8 mouse cellular contexts compared by ENCODE assay signal in genomic region chr2:30078349-30078712, GRCm38 (mm10). TPM values are rescaled to one million over a fixed set of nuclear protein-coding genes. Genes with fewer than 3 reads are reported as not detected.
A peak's percentile ranks its signal among the peaks of the same experiment; 100 is the strongest.
DNase-seq lines count a peak whose midpoint lies in the region; ATAC-seq lines count a peak whose summit lies in the region.

No protein-coding gene starts in this region.

- H3K36me3 ChIP-seq in liver, embryonic 11.5 days (ENCODE audit: control insufficient read depth, insufficient read depth, low read length) = no peaks in the 10 kb centered on the region
- peaks cover 26% of the 10 kb centered on the region for H3K36me3 ChIP-seq in heart, embryonic 10.5 days
- H3K36me3 ChIP-seq in megakaryocyte, embryonic 14.5 days (replicated peaks; ENCODE audit: low read length) = peaks cover 52% of the 10 kb centered on the region

- peaks cover 8% of the 10 kb centered on the region; the same call in 1 of the 2 replicates for H3K4me1 ChIP-seq in liver, embryonic 11.5 days (replicated peaks; ENCODE audit: control insufficient read depth, insufficient read depth, low read length)
- peaks cover 31% of the 10 kb centered on the region for H3K4me1 ChIP-seq in heart, embryonic 10.5 days
- H3K4me1 ChIP-seq in megakaryocyte, embryonic 14.5 days = peaks cover 47% of the 10 kb centered on the region

- peak; percentile 24 for ATAC-seq in liver, embryonic 11.5 days (replicated peaks; ENCODE audit: low FRiP score)

- no peaks in the 10 kb centered on the region for H3K27me3 ChIP-seq in liver, embryonic 11.5 days (replicated peaks; ENCODE audit: control insufficient read depth, insufficient read depth, low read length)
- no peaks in the 10 kb centered on the region for H3K27me3 ChIP-seq in heart, embryonic 10.5 days (ENCODE audit: insufficient read depth, poor library complexity, severe bottlenecking)
- no peaks in the 10 kb centered on the region for H3K27me3 ChIP-seq in megakaryocyte, embryonic 14.5 days (replicated peaks)

- 15% methylated on average over 10 of the region's 10 CpGs for WGBS in liver, embryonic 11.5 days
- WGBS in heart, embryonic 10.5 days = 17% methylated on average over 10 of the region's 10 CpGs

- peak overlapping the region; percentile 98 for H3K4me2 ChIP-seq in liver, embryonic 11.5 days

- H3K9me3 ChIP-seq in liver, embryonic 11.5 days (ENCODE audit: control insufficient read depth, low read length) = no peaks in the 10 kb centered on the region
- no peaks in the 10 kb centered on the region for H3K9me3 ChIP-seq in heart, embryonic 10.5 days
- no peaks in the 10 kb centered on the region for H3K9me3 ChIP-seq in megakaryocyte, embryonic 14.5 days

- peak overlapping the region; percentile 88 for H3K27ac ChIP-seq in liver, embryonic 11.5 days (ENCODE audit: low read depth, low read length)
- peak overlapping the region; percentile 90 for H3K27ac ChIP-seq in heart, embryonic 10.5 days

- H3K9ac ChIP-seq in liver, embryonic 11.5 days (ENCODE audit: low read depth, low read length) = peak overlapping the region; percentile 82; the same call in 1 of the 2 replicates

- H3K4me3 ChIP-seq in liver, embryonic 11.5 days (ENCODE audit: low read depth, low read length) = peak overlapping the region; percentile 71
- H3K4me3 ChIP-seq in heart, embryonic 10.5 days = peak overlapping the region; percentile 71
- peak overlapping the region; percentile 97 for H3K4me3 ChIP-seq in megakaryocyte, embryonic 14.5 days (replicated peaks)

- DNase-seq in liver, embryonic 11.5 days (ENCODE audit: low spot score) = no peak
- DNase-seq in liver = no peak
- no peak for DNase-seq in heart, embryonic 10.5 days (ENCODE audit: low spot score)
- peak; percentile 54 for DNase-seq in kidney, postnatal 10 days
- DNase-seq in right cerebral cortex, postnatal 36 days (ENCODE audit: low spot score in 2 of 2) = no peak
- no peak for DNase-seq in thymus, postnatal 10 days (ENCODE audit: low spot score in 2 of 2)
- no peak for DNase-seq in layer of hippocampus, postnatal 36 days

RNA-seq across cellular contexts. Expression of gene Pkn3, which starts 0.8 kb away (rescaled TPM):
- 9.6 and 10.2 TPM in 2 replicates for polyA plus RNA-seq in liver, embryonic 11.5 days (2014; fragmentation: Nextera tagmentation; extraction: Ambion mirVana)
- polyA plus RNA-seq in heart, embryonic 10.5 days (2016; fragmentation: Nextera tagmentation; extraction: Ambion mirVana) = 13.8 and 17.7 TPM in 2 replicates
- 19.4 and 62.2 TPM in 2 replicates for polyA plus RNA-seq in megakaryocyte, embryonic 14.5 days (2012; ENCODE audit: insufficient read depth, low replicate concordance)
- total RNA-seq in layer of hippocampus, postnatal 36 days (2021) = 1 to 10 TPM; 1.1 to 2.0 TPM

RNA-seq across cellular contexts. Expression of gene Zdhhc12, which starts 15.1 kb away (rescaled TPM):
- polyA plus RNA-seq in liver, embryonic 11.5 days (2014; fragmentation: Nextera tagmentation; extraction: Ambion mirVana) = 51.9 and 53.7 TPM in 2 replicates
- 65.5 and 66.2 TPM in 2 replicates for polyA plus RNA-seq in heart, embryonic 10.5 days (2016; fragmentation: Nextera tagmentation; extraction: Ambion mirVana)
- 58.2 and 66.6 TPM in 2 replicates for polyA plus RNA-seq in megakaryocyte, embryonic 14.5 days (2012; ENCODE audit: insufficient read depth, low replicate concordance)
- total RNA-seq in layer of hippocampus, postnatal 36 days (2021) = 1 to 10 TPM; 9.4 to 9.5 TPM

RNA-seq across cellular contexts. Expression of gene Set, which starts 21.2 kb away (rescaled TPM):
- 641 and 659 TPM in 2 replicates for polyA plus RNA-seq in liver, embryonic 11.5 days (2014; fragmentation: Nextera tagmentation; extraction: Ambion mirVana)
- 341 and 570 TPM in 2 replicates for polyA plus RNA-seq in heart, embryonic 10.5 days (2016; fragmentation: Nextera tagmentation; extraction: Ambion mirVana)
- 207 and 239 TPM in 2 replicates for polyA plus RNA-seq in megakaryocyte, embryonic 14.5 days (2012; ENCODE audit: insufficient read depth, low replicate concordance)
- total RNA-seq in layer of hippocampus, postnatal 36 days (2021) = 100 to 1,000 TPM; 189 to 193 TPM

RNA-seq across cellular contexts. Expression of gene Wdr34, which starts 29.6 kb away (rescaled TPM):
- polyA plus RNA-seq in liver, embryonic 11.5 days (2014; fragmentation: Nextera tagmentation; extraction: Ambion mirVana) = 22.1 and 25.1 TPM in 2 replicates
- polyA plus RNA-seq in heart, embryonic 10.5 days (2016; fragmentation: Nextera tagmentation; extraction: Ambion mirVana) = 17.7 and 22.3 TPM in 2 replicates
- 11.7 and 12.4 TPM in 2 replicates for polyA plus RNA-seq in megakaryocyte, embryonic 14.5 days (2012; ENCODE audit: insufficient read depth, low replicate concordance)
- 10 to 100 TPM; 31.8 to 34.0 TPM for total RNA-seq in layer of hippocampus, postnatal 36 days (2021)

RNA-seq across cellular contexts. Expression of gene Zer1, which starts 46.1 kb away (rescaled TPM):
- 4.7 and 6.2 TPM in 2 replicates for polyA plus RNA-seq in liver, embryonic 11.5 days (2014; fragmentation: Nextera tagmentation; extraction: Ambion mirVana)
- polyA plus RNA-seq in heart, embryonic 10.5 days (2016; fragmentation: Nextera tagmentation; extraction: Ambion mirVana) = 5.9 and 7.2 TPM in 2 replicates
- 12.2 and 20.0 TPM in 2 replicates for polyA plus RNA-seq in megakaryocyte, embryonic 14.5 days (2012; ENCODE audit: insufficient read depth, low replicate concordance)
- total RNA-seq in layer of hippocampus, postnatal 36 days (2021) = 100 to 1,000 TPM; 189 to 198 TPM
